Mouse (Mus musculus): Measurements from ENCODE around the gene Gars. TPM values are rescaled to one million over a fixed set of nuclear protein-coding genes. Genes with fewer than 3 reads are reported as not detected.

The Gars gene
- polyA plus RNA-seq, 1 experiment from 2014 or later: 158 TPM

- H3K4me1 ChIP-seq: peaks cover 3% of the 10 kb centered on the region; the same call in 1 of the 2 replicates
- H3K4me2 ChIP-seq: no peak overlapping the region
- WGBS: 86% methylated on average over 5 of the region's 5 CpGs
These were observed 24.4 kb downstream of the Gars start for GRCm38 (mm10) chr6:55062200-55062599.

DNA sequence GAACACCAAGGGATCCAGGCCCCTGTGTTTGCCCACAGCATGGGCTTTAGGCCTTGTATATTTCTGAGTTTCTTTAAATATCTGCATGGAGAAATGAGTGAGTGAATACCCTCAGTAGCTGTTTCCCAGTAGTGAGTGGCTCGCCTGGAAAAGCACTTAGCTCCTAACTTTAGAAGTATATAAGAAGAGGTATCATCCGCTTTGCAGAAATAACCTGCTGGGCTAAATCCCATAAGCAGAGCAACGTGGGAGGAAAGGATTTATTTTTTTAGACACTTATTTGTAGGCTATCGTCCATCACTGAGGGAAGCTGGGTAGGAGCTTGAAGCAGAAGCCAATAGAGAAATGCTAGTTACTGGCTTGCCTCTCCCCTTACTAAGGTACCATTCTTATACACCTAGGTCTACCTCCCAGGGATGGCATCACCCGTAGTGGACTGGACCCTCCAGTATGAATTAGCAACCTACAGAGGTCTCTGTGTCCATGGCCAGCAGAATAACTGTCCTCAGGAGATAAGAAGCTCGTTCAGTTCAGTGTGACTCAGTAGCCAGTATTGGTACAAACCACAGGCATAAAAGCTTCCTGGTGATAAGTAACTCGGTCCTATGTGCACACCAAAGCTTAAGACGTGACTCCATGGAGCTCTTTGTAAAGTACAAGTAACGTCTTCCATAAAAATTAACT, 26.1 kb downstream of the Gars start:
- no peak overlapping the region for H3K27ac ChIP-seq (replicated peaks)
- H3K9ac ChIP-seq: no peak overlapping the region
- peaks cover 99% of the 10 kb centered on the region for H3K36me3 ChIP-seq
- WGBS: 74% methylated on average over 9 of the region's 9 CpGs
- H3K4me1 ChIP-seq: peaks cover 3% of the 10 kb centered on the region; the same call in 1 of the 2 replicates
- no peaks in the 10 kb centered on the region for H3K9me3 ChIP-seq
- no peak overlapping the region for H3K4me3 ChIP-seq
- no peak for ATAC-seq (ENCODE audit: extremely low read depth, insufficient number of reproducible peaks, low FRiP score, low TSS enrichment)
- no peak overlapping the region for H3K4me2 ChIP-seq
- H3K27me3 ChIP-seq (replicated peaks): no peaks in the 10 kb centered on the region

More at GRCm38 (mm10) chr6:55062200-55062599, 24.4 kb downstream of the Gars start:
- H3K36me3 ChIP-seq: peaks cover 97% of the 10 kb centered on the region
- no peak overlapping the region for H3K27ac ChIP-seq (replicated peaks)
- no peak for ATAC-seq (ENCODE audit: extremely low read depth, insufficient number of reproducible peaks, low FRiP score, low TSS enrichment)
- H3K9me3 ChIP-seq: no peaks in the 10 kb centered on the region
- H3K27me3 ChIP-seq (replicated peaks): no peaks in the 10 kb centered on the region
- no peak overlapping the region for H3K9ac ChIP-seq
- H3K4me3 ChIP-seq: no peak overlapping the region

- ATAC-seq (ENCODE audit: extremely low read depth, insufficient number of reproducible peaks, low FRiP score, low TSS enrichment): no peak
- Histone ChIP-seq H3K4me1 (no peaks in the 10 kb centered on the region; the same call in 1 of the 2 replicates), H3K27ac (replicated peaks) (no peak overlapping the region), H3K4me2 (no peak overlapping the region), H3K36me3 (peaks cover 99% of the 10 kb centered on the region), H3K9me3 (no peaks in the 10 kb centered on the region), H3K9ac (no peak overlapping the region), H3K27me3 (replicated peaks) (no peaks in the 10 kb centered on the region), H3K4me3 (no peak overlapping the region)
- 74% methylated on average over 7 of the region's 7 CpGs for WGBS
These were observed 26.6 kb downstream of the Gars start for GRCm38 (mm10) chr6:55064477-55064827.

DNA sequence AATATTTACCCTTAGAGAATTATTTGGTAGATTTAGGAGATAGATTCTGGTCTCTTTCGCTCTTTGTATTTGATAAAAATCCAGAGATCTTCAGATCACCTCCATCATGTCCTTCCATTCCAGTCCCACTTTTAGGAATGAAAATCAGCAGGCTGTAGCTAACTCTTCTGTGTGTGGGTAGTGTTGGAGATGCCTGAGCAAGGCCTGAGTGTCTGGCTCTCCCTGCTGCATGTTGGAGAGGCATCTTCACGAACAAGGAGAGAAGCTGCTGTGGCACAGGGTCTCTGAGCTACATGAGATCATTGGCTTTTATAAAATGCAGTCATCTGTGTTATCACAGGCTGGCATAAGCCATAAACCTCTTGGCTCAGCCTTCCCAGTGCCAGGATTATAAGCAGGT, 28.1 kb downstream of the Gars start:
- no peak overlapping the region for H3K27ac ChIP-seq (replicated peaks)
- H3K4me3 ChIP-seq: no peak overlapping the region
- H3K4me1 ChIP-seq: no peaks in the 10 kb centered on the region
- no peaks in the 10 kb centered on the region for H3K27me3 ChIP-seq (replicated peaks)
- no peak overlapping the region for H3K9ac ChIP-seq
- no peaks in the 10 kb centered on the region for H3K9me3 ChIP-seq
- WGBS: 96% methylated on average over 2 of the region's 2 CpGs
- peaks cover 92% of the 10 kb centered on the region for H3K36me3 ChIP-seq
- no peak for ATAC-seq (ENCODE audit: extremely low read depth, insufficient number of reproducible peaks, low FRiP score, low TSS enrichment)
- H3K4me2 ChIP-seq: no peak overlapping the region

DNA sequence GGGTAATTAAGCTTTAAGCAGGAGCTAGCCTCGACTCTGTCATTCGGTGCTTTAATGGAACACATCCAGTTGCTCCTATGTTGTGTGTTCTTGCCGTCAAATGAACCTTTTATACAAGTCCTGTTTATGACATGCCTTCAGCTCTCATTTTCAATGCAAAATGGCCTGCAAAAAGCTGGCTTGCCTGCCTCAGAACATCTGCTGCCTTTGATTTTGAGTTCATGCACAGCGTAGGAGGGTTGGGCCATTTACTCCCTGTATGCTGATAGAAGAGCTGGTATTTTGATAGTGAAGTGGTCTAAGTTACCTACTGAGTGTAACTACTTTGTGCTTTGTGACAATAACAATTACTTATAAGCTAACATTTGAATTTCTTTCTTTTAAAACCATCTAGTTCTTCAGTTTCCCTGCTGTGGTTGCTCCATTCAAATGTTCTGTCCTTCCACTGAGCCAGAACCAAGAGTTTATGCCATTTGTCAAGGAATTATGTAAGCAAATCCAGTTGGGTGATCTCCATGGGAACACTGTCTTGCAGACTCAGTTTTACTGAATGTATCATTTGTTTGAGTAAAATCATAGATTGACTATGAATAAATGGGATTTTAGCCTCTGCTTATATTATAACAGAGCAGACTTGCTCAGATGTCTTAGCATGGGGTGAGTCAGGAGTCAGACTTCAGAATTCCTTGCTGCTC, 38.9 kb downstream of the Gars start:
- no peak overlapping the region for H3K4me3 ChIP-seq
- H3K36me3 ChIP-seq: peaks cover 95% of the 10 kb centered on the region
- H3K27me3 ChIP-seq (replicated peaks): no peaks in the 10 kb centered on the region
- no peak overlapping the region for H3K4me2 ChIP-seq
- no peaks in the 10 kb centered on the region for H3K4me1 ChIP-seq
- no peak overlapping the region for H3K9ac ChIP-seq
- 87% methylated on average over 4 of the region's 4 CpGs for WGBS
- no peaks in the 10 kb centered on the region for H3K9me3 ChIP-seq
- no peak overlapping the region for H3K27ac ChIP-seq (replicated peaks)
- ATAC-seq (ENCODE audit: extremely low read depth, insufficient number of reproducible peaks, low FRiP score, low TSS enrichment): no peak

- Histone ChIP-seq H3K9ac (no peak overlapping the region), H3K4me1 (no peaks in the 10 kb centered on the region), H3K4me2 (no peak overlapping the region), H3K27me3 (replicated peaks) (no peaks in the 10 kb centered on the region), H3K4me3 (no peak overlapping the region), H3K36me3 (peaks cover 51% of the 10 kb centered on the region), H3K27ac (replicated peaks) (no peak overlapping the region), H3K9me3 (no peaks in the 10 kb centered on the region)
- 89% methylated on average over 3 of the region's 3 CpGs for WGBS
- no peak for ATAC-seq (ENCODE audit: extremely low read depth, insufficient number of reproducible peaks, low FRiP score, low TSS enrichment)
These were observed 43.6 kb downstream of the Gars start for GRCm38 (mm10) chr6:55081379-55081778.

GRCm38 (mm10) chr6:55082261-55083051, 44.6 kb downstream of the Gars start:
- no peak for ATAC-seq (ENCODE audit: extremely low read depth, insufficient number of reproducible peaks, low FRiP score, low TSS enrichment)
- 63% methylated on average over 7 of the region's 7 CpGs for WGBS
- Histone ChIP-seq H3K27me3 (replicated peaks) (no peaks in the 10 kb centered on the region), H3K4me1 (no peaks in the 10 kb centered on the region), H3K4me3 (no peak overlapping the region), H3K36me3 (peaks cover 41% of the 10 kb centered on the region), H3K9me3 (no peaks in the 10 kb centered on the region), H3K9ac (no peak overlapping the region), H3K4me2 (no peak overlapping the region), H3K27ac (replicated peaks) (no peak overlapping the region)

DNA sequence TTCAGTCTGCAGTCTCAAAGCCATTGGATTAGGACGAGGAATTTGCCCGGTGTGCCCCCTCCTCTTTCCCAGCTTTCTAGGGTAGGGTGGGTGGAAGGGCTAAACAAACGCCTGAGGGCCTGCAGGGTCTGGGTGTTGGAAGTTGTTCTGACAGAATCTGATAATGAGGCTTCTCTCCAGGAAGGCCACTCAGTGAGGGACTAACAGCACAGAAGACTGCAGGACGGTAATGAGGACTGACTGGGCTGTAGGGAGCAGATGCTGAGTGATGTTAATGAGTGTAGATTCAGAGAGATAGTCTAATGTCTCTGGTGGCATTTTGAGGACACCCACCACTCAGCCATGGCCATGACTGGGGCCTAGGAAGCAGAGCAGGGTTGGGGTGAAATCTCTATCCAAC, 49.5 kb downstream of the Gars start:
- 0 out of 2 replicates have a peak, but pooled peaks cover 2% of the 10 kb centered on the region for H3K27me3 ChIP-seq (replicated peaks)
- 20% methylated on average over 4 of the region's 4 CpGs for WGBS
- no peaks in the 10 kb centered on the region for H3K9me3 ChIP-seq
- H3K4me3 ChIP-seq: no peak overlapping the region
- no peaks in the 10 kb centered on the region for H3K4me1 ChIP-seq
- no peak overlapping the region for H3K4me2 ChIP-seq
- no peak overlapping the region for H3K9ac ChIP-seq
- ATAC-seq (ENCODE audit: extremely low read depth, insufficient number of reproducible peaks, low FRiP score, low TSS enrichment): no peak
- no peaks in the 10 kb centered on the region for H3K36me3 ChIP-seq
- H3K27ac ChIP-seq (replicated peaks): no peak overlapping the region

GRCm38 (mm10) chr6:55090639-55091038, 52.8 kb downstream of the Gars start:
- no peaks in the 10 kb centered on the region for H3K4me1 ChIP-seq
- no peak overlapping the region for H3K27ac ChIP-seq (replicated peaks)
- H3K9ac ChIP-seq: no peak overlapping the region
- WGBS: 28% methylated on average over 4 of the region's 4 CpGs
- peaks cover 8% of the 10 kb centered on the region; the same call in 1 of the 2 replicates for H3K27me3 ChIP-seq (replicated peaks)
- no peak for ATAC-seq (ENCODE audit: extremely low read depth, insufficient number of reproducible peaks, low FRiP score, low TSS enrichment)
- no peaks in the 10 kb centered on the region for H3K36me3 ChIP-seq
- no peak overlapping the region for H3K4me2 ChIP-seq
- no peak overlapping the region for H3K4me3 ChIP-seq
- no peaks in the 10 kb centered on the region for H3K9me3 ChIP-seq

DNA sequence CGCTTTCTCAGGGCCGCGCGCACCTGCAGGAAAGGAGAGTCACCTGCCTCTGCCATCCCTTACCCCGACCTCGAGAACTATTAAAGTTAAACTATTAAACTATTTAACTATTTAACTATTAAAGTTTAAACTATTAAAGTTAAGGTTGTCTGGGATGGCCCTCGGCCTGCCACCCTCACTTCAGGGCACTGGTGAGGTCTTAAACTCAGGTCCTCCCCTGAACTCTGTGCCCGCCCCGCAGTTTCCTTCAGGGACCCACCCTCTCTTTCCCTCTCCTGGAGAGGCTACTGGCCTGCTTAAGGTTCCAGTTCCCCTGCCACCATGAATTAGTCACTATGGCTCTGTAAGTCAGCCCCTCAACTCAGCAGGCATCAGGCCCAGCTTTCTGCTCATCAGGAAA, 53.6 kb downstream of the Gars start:
- Histone ChIP-seq H3K27me3 (replicated peaks) (peaks cover 8% of the 10 kb centered on the region; the same call in 1 of the 2 replicates), H3K9me3 (no peaks in the 10 kb centered on the region), H3K4me1 (no peaks in the 10 kb centered on the region), H3K36me3 (no peaks in the 10 kb centered on the region), H3K4me3 (no peak overlapping the region), H3K4me2 (no peak overlapping the region), H3K9ac (no peak overlapping the region), H3K27ac (replicated peaks) (no peak overlapping the region)
- ATAC-seq (ENCODE audit: extremely low read depth, insufficient number of reproducible peaks, low FRiP score, low TSS enrichment): no peak
- WGBS: 92% methylated on average over 9 of the region's 9 CpGs

- ATAC-seq (ENCODE audit: extremely low read depth, insufficient number of reproducible peaks, low FRiP score, low TSS enrichment): no peak
- WGBS: 65% methylated on average over 6 of the region's 6 CpGs
These were observed 55.8 kb downstream of the Gars start for GRCm38 (mm10) chr6:55093431-55094146.

More at GRCm38 (mm10) chr6:55093431-55094146, 55.8 kb downstream of the Gars start:
- Histone ChIP-seq H3K4me1 (peaks cover 11% of the 10 kb centered on the region), H3K4me2 (no peak overlapping the region), H3K27ac (replicated peaks) (no peak overlapping the region), H3K4me3 (no peak overlapping the region), H3K36me3 (no peaks in the 10 kb centered on the region), H3K9ac (no peak overlapping the region), H3K27me3 (replicated peaks) (peaks cover 13% of the 10 kb centered on the region; the same call in 1 of the 2 replicates), H3K9me3 (no peaks in the 10 kb centered on the region)
